Mouse (Mus musculus): Measurements from ENCODE around the gene Oxt. TPM values are rescaled to one million over a fixed set of nuclear protein-coding genes. Genes with fewer than 3 reads are reported as not detected.

Oxt gene
- polyA plus RNA-seq, 1 experiment = not detected

- 12% methylated on average over 16 of the region's 16 CpGs for WGBS
- Histone ChIP-seq H3K27ac (ENCODE audit: control insufficient read depth, insufficient read depth, low read depth, low read length, poor library complexity) (no peak overlapping the region), H3K4me1 (ENCODE audit: control insufficient read depth, insufficient read depth, low read length) (no peaks in the 10 kb centered on the region; the same call in 1 of the 2 replicates), H3K4me3 (replicated peaks; ENCODE audit: control insufficient read depth, low read depth, low read length) (no peak overlapping the region)
- TF ChIP-seq POLR2A (IDR thresholded peaks at IDR 0.05; ENCODE audit: borderline replicate concordance, control insufficient read depth, low read depth, low read length) (no peak), CTCF (IDR thresholded peaks at IDR 0.05; ENCODE audit: control insufficient read depth, insufficient read depth, low read length) (no peak)
Measured at GRCm38 (mm10) chr2:130581201-130581600, 5.2 kb downstream of the Oxt start.

- WGBS = 67% methylated on average over 10 of the region's 10 CpGs
- TF ChIP-seq CTCF (IDR thresholded peaks at IDR 0.05; ENCODE audit: control insufficient read depth, insufficient read depth, low read length) = no peak
- no peak for TF ChIP-seq POLR2A (IDR thresholded peaks at IDR 0.05; ENCODE audit: borderline replicate concordance, control insufficient read depth, low read depth, low read length)
- Histone ChIP-seq H3K27ac (ENCODE audit: control insufficient read depth, insufficient read depth, low read depth, low read length, poor library complexity) (no peak within 1 kb of the TSS), H3K4me3 (replicated peaks; ENCODE audit: control insufficient read depth, low read depth, low read length) (no peak within 1 kb of the TSS), H3K4me1 (ENCODE audit: control insufficient read depth, insufficient read depth, low read length) (no peaks in the 10 kb centered on the region)
Measured at GRCm38 (mm10) chr2:130582552-130582951, 6.6 kb downstream of the Oxt start, which contains the start of gene Avp. Avp (minus strand) TSS chr2:130582554.

GRCm38 (mm10) chr2:130583902-130584560 lies 8.1 kb downstream of the Oxt start:
- Histone ChIP-seq H3K4me1 (ENCODE audit: control insufficient read depth, insufficient read depth, low read length) (no peaks in the 10 kb centered on the region), H3K4me3 (replicated peaks; ENCODE audit: control insufficient read depth, low read depth, low read length) (no peak overlapping the region), H3K27ac (ENCODE audit: control insufficient read depth, insufficient read depth, low read depth, low read length, poor library complexity) (no peak overlapping the region)
- TF ChIP-seq POLR2A (IDR thresholded peaks at IDR 0.05; ENCODE audit: borderline replicate concordance, control insufficient read depth, low read depth, low read length) = no peak
- TF ChIP-seq CTCF (IDR thresholded peaks at IDR 0.05; ENCODE audit: control insufficient read depth, insufficient read depth, low read length) = no peak
- WGBS = 79% methylated on average over 10 of the region's 10 CpGs

GRCm38 (mm10) chr2:130586016-130586415 lies 10.0 kb downstream of the Oxt start:
- Histone ChIP-seq H3K4me3 (replicated peaks; ENCODE audit: control insufficient read depth, low read depth, low read length) (no peak overlapping the region), H3K4me1 (ENCODE audit: control insufficient read depth, insufficient read depth, low read length) (no peaks in the 10 kb centered on the region), H3K27ac (ENCODE audit: control insufficient read depth, insufficient read depth, low read depth, low read length, poor library complexity) (no peak overlapping the region)
- WGBS = 54% methylated on average over 6 of the region's 6 CpGs
- no peak for TF ChIP-seq POLR2A (IDR thresholded peaks at IDR 0.05; ENCODE audit: borderline replicate concordance, control insufficient read depth, low read depth, low read length)
- TF ChIP-seq CTCF (IDR thresholded peaks at IDR 0.05; ENCODE audit: control insufficient read depth, insufficient read depth, low read length) = no peak

- H3K4me3 ChIP-seq (replicated peaks; ENCODE audit: control insufficient read depth, low read depth, low read length) = no peak overlapping the region
- WGBS = 52% methylated on average over 2 of the region's 2 CpGs
Measured at GRCm38 (mm10) chr2:130588373-130588772, 12.4 kb downstream of the Oxt start.

GRCm38 (mm10) chr2:130589157-130589556 lies 13.2 kb downstream of the Oxt start:
- WGBS = 75% methylated on average over 4 of the region's 4 CpGs
- Histone ChIP-seq H3K4me3 (replicated peaks; ENCODE audit: control insufficient read depth, low read depth, low read length) (no peak overlapping the region), H3K4me1 (ENCODE audit: control insufficient read depth, insufficient read depth, low read length) (no peaks in the 10 kb centered on the region), H3K27ac (ENCODE audit: control insufficient read depth, insufficient read depth, low read depth, low read length, poor library complexity) (no peak overlapping the region)
- TF ChIP-seq CTCF (IDR thresholded peaks at IDR 0.05; ENCODE audit: control insufficient read depth, insufficient read depth, low read length) = no peak
- TF ChIP-seq POLR2A (IDR thresholded peaks at IDR 0.05; ENCODE audit: borderline replicate concordance, control insufficient read depth, low read depth, low read length) = no peak

More at GRCm38 (mm10) chr2:130588373-130588772, 12.4 kb downstream of the Oxt start:
- Histone ChIP-seq H3K4me1 (ENCODE audit: control insufficient read depth, insufficient read depth, low read length) (no peaks in the 10 kb centered on the region), H3K27ac (ENCODE audit: control insufficient read depth, insufficient read depth, low read depth, low read length, poor library complexity) (no peak overlapping the region)
- TF ChIP-seq POLR2A (IDR thresholded peaks at IDR 0.05; ENCODE audit: borderline replicate concordance, control insufficient read depth, low read depth, low read length) (no peak), CTCF (IDR thresholded peaks at IDR 0.05; ENCODE audit: control insufficient read depth, insufficient read depth, low read length) (no peak)

- Histone ChIP-seq H3K4me3 (replicated peaks; ENCODE audit: control insufficient read depth, low read depth, low read length) (no peak overlapping the region), H3K27ac (ENCODE audit: control insufficient read depth, insufficient read depth, low read depth, low read length, poor library complexity) (no peak overlapping the region), H3K4me1 (ENCODE audit: control insufficient read depth, insufficient read depth, low read length) (no peaks in the 10 kb centered on the region)
- TF ChIP-seq POLR2A (IDR thresholded peaks at IDR 0.05; ENCODE audit: borderline replicate concordance, control insufficient read depth, low read depth, low read length) (no peak), CTCF (IDR thresholded peaks at IDR 0.05; ENCODE audit: control insufficient read depth, insufficient read depth, low read length) (no peak)
- 84% methylated on average over 2 of the region's 2 CpGs for WGBS
Measured at GRCm38 (mm10) chr2:130589761-130590160, 13.8 kb downstream of the Oxt start.

- WGBS = 84% methylated on average over 2 of the region's 2 CpGs
- H3K27ac ChIP-seq (ENCODE audit: control insufficient read depth, insufficient read depth, low read depth, low read length, poor library complexity) = no peak overlapping the region
- no peak overlapping the region for H3K4me3 ChIP-seq (replicated peaks; ENCODE audit: control insufficient read depth, low read depth, low read length)
- no peaks in the 10 kb centered on the region for H3K4me1 ChIP-seq (ENCODE audit: control insufficient read depth, insufficient read depth, low read length)
- TF ChIP-seq CTCF (IDR thresholded peaks at IDR 0.05; ENCODE audit: control insufficient read depth, insufficient read depth, low read length) = no peak
- no peak for TF ChIP-seq POLR2A (IDR thresholded peaks at IDR 0.05; ENCODE audit: borderline replicate concordance, control insufficient read depth, low read depth, low read length)
Measured at GRCm38 (mm10) chr2:130591016-130591415, 15.0 kb downstream of the Oxt start.

Data from bone marrow, adult 2 months (tissue).